Mouse (Mus musculus): ENCODE measurements at regions not wholly inside any gene's neighbourhood (a gene's known extent, or its start where the extent isn't known, plus 50 kb on each side); places are given as distances from the start of the nearest gene placed in this dataset.

- TF ChIP-seq KAT2A (conservative IDR thresholded peaks at IDR 0.05; ENCODE audit: low read depth, low read length) (no peak), MAFK (IDR thresholded peaks at IDR 0.05; ENCODE audit: borderline replicate concordance, low read depth, low read length) (no peak), CTCF (IDR thresholded peaks at IDR 0.05 in 2 of 3, conservative IDR thresholded peaks at IDR 0.05 in 1 of 3; ENCODE audit: control insufficient read depth in 1 of 3, insufficient read depth in 1 of 3, low read depth in 2 of 3, low read length in 3 of 3, poor library complexity in 1 of 3, severe bottlenecking in 1 of 3) (no peak; a peak in 1 of 6 replicates), ETS1 (IDR thresholded peaks at IDR 0.05; ENCODE audit: low read depth, low read length) (no peak), TCF12 (IDR thresholded peaks at IDR 0.05; ENCODE audit: low read depth, low read length) (no peak), RCOR1 (IDR thresholded peaks at IDR 0.05; ENCODE audit: low read depth, low read length) (no peak), EP300 (IDR thresholded peaks at IDR 0.05; ENCODE audit: low read depth in 1 of 2, low read length in 2 of 2) (no peak), POLR2AphosphoS2 (IDR thresholded peaks at IDR 0.05; ENCODE audit: low read length) (no peak), POLR2A (IDR thresholded peaks at IDR 0.05; ENCODE audit: control insufficient read depth in 1 of 2, insufficient read depth in 1 of 2, low read depth in 1 of 2, low read length in 2 of 2, poor library complexity in 1 of 2) (no peak), HCFC1 (IDR thresholded peaks at IDR 0.05; ENCODE audit: low read depth, low read length) (no peak), ZNF384 (IDR thresholded peaks at IDR 0.05; ENCODE audit: low read depth, low read length) (no peak), SMC3 (IDR thresholded peaks at IDR 0.05; ENCODE audit: low read depth, low read length) (no peak), MAX (IDR thresholded peaks at IDR 0.05; ENCODE audit: low read length) (no peak), USF1 (IDR thresholded peaks at IDR 0.05; ENCODE audit: low read depth, low read length) (no peak)
Measured at GRCm38 (mm10) chr7:145098335-145098734, 109.6 kb downstream of the 1810010D01Rik start.
